Mouse (Mus musculus) olfactory bulb, adult 2 months (tissue): ENCODE data around the gene Ntng1.

Source experiments
- CTCF ChIP-seq: fragments of 200-500 bp; IDR thresholded peaks from 2 replicates; pipeline ENCODE4 v1.5.1; 2012; ENCODE audit warnings: low read depth, mild to moderate bottlenecking, low read length, moderate library complexity; ENCODE audit not compliant: insufficient read depth
- POLR2A ChIP-seq: fragments of 200-500 bp; IDR thresholded peaks from 2 replicates; pipeline ENCODE4 v1.6.1; 2012; ENCODE audit warnings: mild to moderate bottlenecking, low read depth, low read length, moderate library complexity; ENCODE audit not compliant: insufficient read depth

DNA sequence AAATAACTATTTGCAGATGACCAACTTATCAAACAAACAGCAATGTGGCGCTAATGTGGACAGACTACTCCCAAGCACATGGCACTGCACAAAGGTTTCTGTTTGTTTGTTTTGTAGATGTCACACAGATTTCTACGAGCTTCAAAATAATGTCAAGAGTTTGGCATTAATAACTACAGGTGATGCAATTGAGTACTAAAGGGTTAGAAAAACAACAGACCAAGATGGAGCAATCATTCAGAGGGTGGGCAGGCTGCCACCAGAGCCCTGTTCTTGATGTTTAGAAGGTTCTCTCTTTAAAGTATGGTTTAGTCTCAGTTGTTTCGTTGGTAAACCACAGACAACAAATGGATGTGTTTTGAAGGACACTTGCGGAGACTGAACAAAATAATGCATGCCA is 264.8 kb downstream of the Ntng1 start:
- TF ChIP-seq POLR2A (no peak), CTCF (no peak)
